Mouse (Mus musculus): ENCODE results near the gene Tent4a. TPM values are rescaled to one million over a fixed set of nuclear protein-coding genes. Genes with fewer than 3 reads are reported as not detected.
A peak's percentile ranks its signal among the peaks of the same experiment; 100 is the strongest.
"Not testable (repeated sequence)": the region's sequence is repeated elsewhere in the genome, so short reads cannot be mapped to it uniquely, and the experiment has no call there.

Tent4a gene
- polyA plus RNA-seq (2015; fragmentation: Nextera tagmentation; extraction: Ambion mirVana): 5.1 and 5.6 TPM in 2 replicates

GRCm38 (mm10) chr13:69534334-69534653 is at the start of gene Tent4a:
Tent4a (minus strand) TSS chr13:69534617.
- Histone ChIP-seq H3K4me2 (peak within 1 kb of the TSS; percentile 83), H3K9ac (peak within 1 kb of the TSS; percentile 85), H3K27me3 (replicated peaks) (no peaks in the 10 kb centered on the region), H3K27ac (peak within 1 kb of the TSS; percentile 94), H3K4me1 (peaks cover 35% of the 10 kb centered on the region), H3K9me3 (no peaks in the 10 kb centered on the region), H3K4me3 (replicated peaks) (peak within 1 kb of the TSS; percentile 78), H3K36me3 (no peaks in the 10 kb centered on the region)
- 0% methylated on average over 11 of the region's 57 CpGs for WGBS
- ATAC-seq (ENCODE audit: insufficient read depth, low FRiP score, low read depth): peak; percentile 87

DNA sequence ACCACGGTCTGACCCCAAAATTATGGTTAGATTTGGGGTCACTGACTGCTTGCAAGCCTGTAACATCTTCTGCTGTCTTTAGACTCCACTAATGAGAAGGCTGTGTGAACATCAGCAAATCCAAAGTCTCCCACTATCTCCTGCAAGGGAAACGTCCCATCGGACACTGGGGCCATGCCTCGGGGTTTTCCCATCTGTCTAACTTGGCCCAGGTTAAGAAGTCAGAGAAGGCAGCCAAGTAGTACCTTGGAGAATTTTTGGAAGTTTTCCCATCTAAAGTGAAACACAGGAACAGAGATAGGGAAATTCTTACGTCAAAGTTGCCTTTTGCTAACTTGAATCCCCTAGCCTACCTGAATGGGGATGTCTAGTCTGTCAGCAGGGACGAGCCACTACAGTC is 49.2 kb upstream of the Tent4a start:
- Histone ChIP-seq H3K4me3 (replicated peaks) (no peak overlapping the region), H3K36me3 (no peaks in the 10 kb centered on the region), H3K27me3 (replicated peaks) (no peaks in the 10 kb centered on the region), H3K4me2 (no peak overlapping the region), H3K27ac (no peak overlapping the region), H3K9me3 (no peaks in the 10 kb centered on the region), H3K9ac (no peak overlapping the region), H3K4me1 (no peaks in the 10 kb centered on the region)
- no peak for ATAC-seq (ENCODE audit: insufficient read depth, low FRiP score, low read depth)
- WGBS: 85% methylated on average over 6 of the region's 6 CpGs

- Histone ChIP-seq H3K27ac (no peak overlapping the region), H3K4me3 (replicated peaks) (no peak overlapping the region), H3K9me3 (no peaks in the 10 kb centered on the region), H3K9ac (no peak overlapping the region), H3K4me1 (no peaks in the 10 kb centered on the region), H3K4me2 (no peak overlapping the region), H3K36me3 (no peaks in the 10 kb centered on the region), H3K27me3 (replicated peaks) (no peaks in the 10 kb centered on the region)
- WGBS: 82% methylated on average over 6 of the region's 6 CpGs
- no peak for ATAC-seq (ENCODE audit: insufficient read depth, low FRiP score, low read depth)
Observed at GRCm38 (mm10) chr13:69582411-69582810, 48.0 kb upstream of the Tent4a start.

DNA sequence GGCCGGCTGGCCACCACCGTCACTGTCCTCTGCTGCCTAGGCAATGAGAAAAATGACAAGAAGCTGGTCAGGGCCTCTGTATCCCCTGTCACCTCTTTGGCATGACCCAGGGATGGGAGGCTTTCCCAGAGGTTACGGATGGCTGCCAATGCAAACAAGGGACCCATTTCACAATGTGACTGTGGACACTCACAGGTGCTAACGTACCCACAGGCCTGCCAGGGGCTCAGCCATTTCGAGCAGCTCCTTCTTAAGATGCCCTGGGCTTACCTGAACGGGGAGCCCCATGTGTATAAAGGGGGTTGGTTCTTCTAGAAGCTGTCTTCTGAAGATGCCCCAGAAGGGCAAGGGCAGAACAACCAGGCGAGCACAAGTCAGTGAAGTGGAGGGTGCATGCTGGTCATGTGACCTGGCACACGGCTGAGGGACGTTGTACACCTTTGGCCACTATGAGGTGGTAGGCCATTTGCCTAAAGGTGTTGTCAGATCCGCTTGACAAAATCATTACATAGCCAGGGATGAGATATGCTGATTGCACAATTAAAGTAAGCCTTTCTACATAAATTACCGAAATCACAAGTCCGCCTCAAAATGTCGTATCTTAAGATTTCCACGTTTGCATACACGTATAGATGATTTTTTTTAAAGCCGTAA is 42.9 kb upstream of the Tent4a start:
- no peak for ATAC-seq (ENCODE audit: insufficient read depth, low FRiP score, low read depth)
- Histone ChIP-seq H3K9me3 (no peaks in the 10 kb centered on the region), H3K36me3 (no peaks in the 10 kb centered on the region), H3K27me3 (replicated peaks) (no peaks in the 10 kb centered on the region), H3K4me1 (no peaks in the 10 kb centered on the region), H3K4me3 (replicated peaks) (no peak overlapping the region), H3K9ac (no peak overlapping the region), H3K27ac (no peak overlapping the region), H3K4me2 (no peak overlapping the region)
- 86% methylated on average over 16 of the region's 16 CpGs for WGBS

DNA sequence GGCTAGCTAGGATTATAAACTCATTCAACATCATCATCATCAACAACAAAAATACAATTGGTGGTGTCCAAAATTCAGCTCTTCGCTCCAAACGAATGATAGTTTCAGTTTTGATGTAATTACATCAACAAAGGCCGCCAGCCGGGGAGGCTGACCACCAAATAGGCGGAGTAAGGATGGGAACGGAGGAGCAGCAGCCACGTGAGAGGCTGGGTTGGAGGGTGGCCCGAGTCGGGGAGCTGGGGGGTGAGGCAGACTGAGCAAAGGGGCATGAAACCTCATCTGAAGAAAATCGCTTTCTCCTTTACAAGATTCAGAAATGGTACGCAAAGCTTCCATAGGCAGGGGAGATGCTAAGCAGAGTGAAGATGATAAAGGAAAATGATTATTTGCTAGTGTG is 42.3 kb upstream of the Tent4a start:
- no peak overlapping the region for H3K9ac ChIP-seq
- H3K27me3 ChIP-seq (replicated peaks): no peaks in the 10 kb centered on the region
- ATAC-seq (ENCODE audit: insufficient read depth, low FRiP score, low read depth): no peak
- no peak overlapping the region for H3K27ac ChIP-seq
- no peaks in the 10 kb centered on the region for H3K4me1 ChIP-seq
- no peaks in the 10 kb centered on the region for H3K36me3 ChIP-seq
- WGBS: 63% methylated on average over 11 of the region's 11 CpGs
- no peak overlapping the region for H3K4me2 ChIP-seq
- H3K9me3 ChIP-seq: no peaks in the 10 kb centered on the region
- H3K4me3 ChIP-seq (replicated peaks): no peak overlapping the region

GRCm38 (mm10) chr13:69572594-69572993 is 38.2 kb upstream of the Tent4a start:
- WGBS: 87% methylated on average over 3 of the region's 3 CpGs
- no peaks in the 10 kb centered on the region for H3K27me3 ChIP-seq (replicated peaks)
- H3K4me2 ChIP-seq: no peak overlapping the region
- H3K27ac ChIP-seq: no peak overlapping the region
- H3K4me1 ChIP-seq: no peaks in the 10 kb centered on the region
- H3K36me3 ChIP-seq: no peaks in the 10 kb centered on the region
- ATAC-seq (ENCODE audit: insufficient read depth, low FRiP score, low read depth): no peak
- no peaks in the 10 kb centered on the region for H3K9me3 ChIP-seq
- no peak overlapping the region for H3K4me3 ChIP-seq (replicated peaks)
- no peak overlapping the region for H3K9ac ChIP-seq

DNA sequence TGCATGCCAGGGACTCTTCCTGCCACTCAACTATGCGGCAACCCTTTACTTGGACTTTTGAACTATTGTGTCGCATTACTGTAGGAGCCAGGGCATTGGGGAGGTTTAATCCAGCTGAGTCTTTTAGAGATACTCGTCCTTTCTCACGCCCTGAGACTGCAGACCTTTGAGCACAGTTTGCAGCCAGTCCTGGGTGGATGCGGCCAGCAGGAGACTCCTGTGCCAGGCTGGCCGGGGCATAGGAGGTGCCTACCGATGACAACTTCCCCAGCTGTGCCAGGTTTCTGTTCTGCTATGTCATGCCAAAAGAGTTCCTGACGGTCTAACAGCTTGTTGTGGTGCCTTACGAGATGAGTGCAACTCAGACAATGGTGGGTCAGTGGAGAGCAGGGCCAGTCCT is 34.8 kb upstream of the Tent4a start:
- WGBS: 85% methylated on average over 9 of the region's 9 CpGs
- no peak overlapping the region for H3K4me2 ChIP-seq
- ATAC-seq (ENCODE audit: insufficient read depth, low FRiP score, low read depth): no peak

GRCm38 (mm10) chr13:69565401-69565800 is 31.0 kb upstream of the Tent4a start:
- H3K4me2 ChIP-seq; ATAC-seq (ENCODE audit: insufficient read depth, low FRiP score, low read depth); H3K9ac ChIP-seq; H3K9me3 ChIP-seq; H3K27me3 ChIP-seq (replicated peaks); H3K27ac ChIP-seq; H3K36me3 ChIP-seq; H3K4me1 ChIP-seq; H3K4me3 ChIP-seq (replicated peaks): not testable (repeated sequence)
- 89% methylated on average over 4 of the region's 4 CpGs for WGBS

More for the DNA sequence above, 34.8 kb upstream of the Tent4a start:
- no peaks in the 10 kb centered on the region for H3K27me3 ChIP-seq (replicated peaks)
- no peak overlapping the region for H3K27ac ChIP-seq
- no peaks in the 10 kb centered on the region for H3K36me3 ChIP-seq
- H3K9ac ChIP-seq: no peak overlapping the region
- no peak overlapping the region for H3K4me3 ChIP-seq (replicated peaks)
- H3K9me3 ChIP-seq: no peaks in the 10 kb centered on the region
- no peaks in the 10 kb centered on the region for H3K4me1 ChIP-seq

GRCm38 (mm10) chr13:69564573-69564972 is 30.2 kb upstream of the Tent4a start:
- ATAC-seq (ENCODE audit: insufficient read depth, low FRiP score, low read depth): no peak
- Histone ChIP-seq H3K9ac (no peak overlapping the region), H3K27ac (no peak overlapping the region), H3K4me3 (replicated peaks) (no peak overlapping the region), H3K27me3 (replicated peaks) (no peaks in the 10 kb centered on the region), H3K4me1 (no peaks in the 10 kb centered on the region), H3K4me2 (no peak overlapping the region), H3K9me3 (no peaks in the 10 kb centered on the region), H3K36me3 (no peaks in the 10 kb centered on the region)

DNA sequence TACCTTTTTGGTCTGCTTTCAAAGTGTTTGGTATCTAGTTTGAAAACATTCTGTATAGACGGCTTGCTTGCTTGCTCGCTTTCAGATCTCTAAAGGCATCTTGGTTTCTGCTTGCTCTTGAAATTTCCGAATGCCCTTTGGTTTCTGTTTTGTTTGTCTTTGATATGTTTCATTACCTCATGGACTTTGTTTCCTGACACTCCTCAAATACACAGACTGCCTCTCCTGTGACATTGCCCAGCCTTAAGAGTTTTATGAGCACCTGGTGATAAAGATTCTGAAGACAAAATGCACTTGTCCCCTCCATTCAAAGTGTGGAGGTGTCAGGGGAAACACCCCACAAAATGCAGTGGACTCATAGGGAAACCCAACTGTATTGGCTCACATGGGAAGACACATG is 29.5 kb upstream of the Tent4a start:
- Histone ChIP-seq H3K27me3 (replicated peaks) (no peaks in the 10 kb centered on the region), H3K9ac (no peak overlapping the region), H3K36me3 (no peaks in the 10 kb centered on the region), H3K27ac (peak overlapping the region; percentile 44; the same call in 1 of the 2 replicates), H3K4me2 (peak overlapping the region; percentile 5; the same call in 1 of the 2 replicates), H3K9me3 (no peaks in the 10 kb centered on the region), H3K4me1 (no peaks in the 10 kb centered on the region), H3K4me3 (replicated peaks) (no peak overlapping the region)
- 50% methylated on average over 3 of the region's 3 CpGs for WGBS
- peak; percentile 67 for ATAC-seq (ENCODE audit: insufficient read depth, low FRiP score, low read depth)

DNA sequence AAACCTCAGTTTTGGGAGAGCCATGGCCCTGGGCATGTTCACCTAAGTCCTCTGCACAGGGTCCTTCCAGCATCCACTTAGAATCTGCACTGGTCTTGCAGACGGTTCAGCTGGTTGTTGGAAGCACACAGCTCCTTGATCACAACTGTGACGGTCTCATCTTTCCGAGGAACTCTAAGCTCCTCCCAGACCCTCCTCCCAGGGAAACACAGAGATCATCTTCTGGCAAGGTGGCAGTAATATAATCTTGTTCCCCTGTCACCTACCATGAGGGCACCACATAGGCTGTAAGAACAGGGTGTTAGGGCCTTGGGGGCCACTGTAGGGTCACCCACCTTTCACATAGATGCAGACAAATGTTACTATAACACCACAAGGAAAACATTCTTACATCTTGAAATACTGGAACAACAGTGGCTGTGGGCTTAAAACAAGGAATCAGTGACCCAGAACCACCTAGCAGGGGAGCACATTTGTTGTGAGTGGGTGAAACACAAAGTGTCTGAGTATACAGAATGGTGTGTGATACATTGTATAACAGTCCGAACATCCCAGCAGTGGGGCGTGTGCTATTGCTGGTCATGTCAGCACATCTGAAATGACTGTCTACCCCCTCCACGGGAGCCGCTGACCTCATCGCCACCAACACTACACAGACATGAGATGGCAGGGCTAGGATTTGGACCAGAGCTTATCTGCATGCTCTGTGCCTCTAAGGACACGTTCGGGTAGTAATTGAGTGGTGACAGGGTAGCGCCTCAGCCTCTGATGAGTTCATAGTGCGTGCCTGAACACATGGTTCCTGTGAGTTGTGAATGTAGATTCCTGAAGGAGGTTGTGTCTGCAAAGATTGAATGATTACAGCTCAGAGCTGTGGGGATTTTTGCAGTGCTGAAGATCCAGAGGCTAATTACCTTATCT is 28.5 kb upstream of the Tent4a start:
- Histone ChIP-seq H3K9ac (no peak overlapping the region), H3K27ac (peak overlapping the region; percentile 28; the same call in 1 of the 2 replicates), H3K4me2 (peak overlapping the region; percentile 5; the same call in 1 of the 2 replicates), H3K4me1 (no peaks in the 10 kb centered on the region), H3K36me3 (no peaks in the 10 kb centered on the region), H3K9me3 (no peaks in the 10 kb centered on the region), H3K4me3 (replicated peaks) (no peak overlapping the region), H3K27me3 (replicated peaks) (no peaks in the 10 kb centered on the region)
- no peak for ATAC-seq (ENCODE audit: insufficient read depth, low FRiP score, low read depth)
- 67% methylated on average over 12 of the region's 12 CpGs for WGBS

- Histone ChIP-seq H3K27me3 (replicated peaks) (no peaks in the 10 kb centered on the region), H3K4me2 (no peak overlapping the region), H3K9me3 (no peaks in the 10 kb centered on the region), H3K36me3 (no peaks in the 10 kb centered on the region), H3K4me1 (no peaks in the 10 kb centered on the region), H3K9ac (no peak overlapping the region), H3K27ac (no peak overlapping the region), H3K4me3 (replicated peaks) (no peak overlapping the region)
- no peak for ATAC-seq (ENCODE audit: insufficient read depth, low FRiP score, low read depth)
- WGBS: 79% methylated on average over 9 of the region's 9 CpGs
Observed at GRCm38 (mm10) chr13:69562004-69562403, 27.6 kb upstream of the Tent4a start.

All from stomach, embryonic 15.5 days (tissue).